Mouse (Mus musculus) stomach, postnatal 0 days (tissue): ENCODE measurements around the gene Gk5.

Source experiments
- CTCF ChIP-seq: IDR thresholded peaks from 2 replicates; pipeline ENCODE4 v1.5.1; 2016; ENCODE audit warnings: antibody characterized with exemption, low read depth, mild to moderate bottlenecking, moderate library complexity
- EP300 ChIP-seq: optimal IDR thresholded peaks from 2 replicates; pipeline ENCODE3; 2016; ENCODE audit warnings: antibody characterized with exemption

DNA sequence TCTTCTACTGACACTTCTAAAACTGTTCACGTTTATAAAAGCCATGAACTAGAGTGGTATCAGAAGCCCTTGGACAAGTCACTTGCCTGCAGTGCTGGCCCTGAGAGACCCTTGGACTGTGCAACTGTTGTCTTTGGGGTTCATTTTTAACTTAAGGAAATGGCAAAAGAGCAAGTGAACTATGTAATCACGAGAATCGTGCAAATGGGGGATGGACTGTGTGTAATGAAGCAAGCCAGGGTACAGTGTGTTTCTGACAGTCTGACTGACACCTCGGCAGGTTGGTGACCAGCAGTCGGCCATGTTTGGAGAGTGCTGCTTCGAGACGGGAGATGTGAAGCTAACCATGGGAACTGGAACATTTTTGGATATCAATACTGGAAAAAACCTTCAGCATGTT is 33.6 kb downstream of the Gk5 start:
- no peak for TF ChIP-seq CTCF
- no peak for TF ChIP-seq EP300
